Mouse (Mus musculus): Measurements from ENCODE around the gene Exoc2. TPM values are rescaled to one million over a fixed set of nuclear protein-coding genes. Genes with fewer than 3 reads are reported as not detected.
A peak's percentile ranks its signal among the peaks of the same experiment; 100 is the strongest.

Gene Exoc2
- total RNA-seq, 2 experiments from 2014 or later: 24.3 to 29.0 TPM

- no peak for DNase-seq (ENCODE audit: low spot score in 2 of 2)
These were observed 142.5 kb downstream of the Exoc2 start for GRCm38 (mm10) chr13:30831369-30831768.

GRCm38 (mm10) chr13:30826511-30826910 lies 147.4 kb downstream of the Exoc2 start:
- DNase-seq (ENCODE audit: low spot score in 2 of 2): no peak

DNA sequence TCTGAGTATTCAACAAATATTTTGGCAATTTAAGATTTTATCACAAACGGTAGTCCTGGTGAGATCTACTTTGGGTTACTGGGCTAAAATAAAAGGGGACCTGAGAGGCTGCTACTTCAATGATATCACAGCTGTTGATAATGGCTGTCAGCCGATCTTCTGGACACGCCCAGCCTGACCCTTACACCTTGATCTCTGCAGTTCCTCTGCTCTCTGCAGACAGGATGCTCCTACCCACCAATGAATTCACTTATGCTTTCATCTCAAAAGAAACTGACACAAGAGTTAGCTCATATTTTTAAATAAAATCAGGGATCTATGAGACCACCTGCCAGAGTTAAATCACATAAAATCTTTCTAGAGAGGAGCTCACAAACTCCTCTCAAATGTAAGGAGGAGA lies 149.0 kb downstream of the Exoc2 start:
- no peak for DNase-seq (ENCODE audit: low spot score in 2 of 2)

- DNase-seq (ENCODE audit: low spot score in 2 of 2): no peak
These were observed 153.3 kb downstream of the Exoc2 start for GRCm38 (mm10) chr13:30820555-30820954.

DNA sequence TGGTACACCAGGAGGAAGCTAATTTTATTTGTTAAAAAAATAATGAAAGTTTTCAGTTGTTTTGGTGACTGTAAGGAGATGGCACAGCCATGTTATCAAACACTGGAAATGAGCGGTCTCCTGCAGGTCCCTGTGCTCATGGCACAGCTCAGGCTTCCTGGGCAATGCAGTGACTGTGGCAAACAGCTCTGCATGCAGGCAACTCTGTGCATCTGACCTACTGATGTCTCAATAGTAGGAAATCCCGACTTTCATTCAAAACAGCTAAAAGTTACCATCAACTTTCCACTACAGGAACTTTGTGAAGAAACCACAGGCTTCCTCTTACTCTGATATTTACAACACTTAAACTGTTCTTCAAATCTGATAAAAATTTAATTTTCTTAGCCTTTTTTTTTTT lies 154.0 kb downstream of the Exoc2 start:
- no peak for DNase-seq (ENCODE audit: low spot score in 2 of 2)

GRCm38 (mm10) chr13:30817436-30817835 lies 156.5 kb downstream of the Exoc2 start:
- no peak for DNase-seq (ENCODE audit: low spot score in 2 of 2)

DNA sequence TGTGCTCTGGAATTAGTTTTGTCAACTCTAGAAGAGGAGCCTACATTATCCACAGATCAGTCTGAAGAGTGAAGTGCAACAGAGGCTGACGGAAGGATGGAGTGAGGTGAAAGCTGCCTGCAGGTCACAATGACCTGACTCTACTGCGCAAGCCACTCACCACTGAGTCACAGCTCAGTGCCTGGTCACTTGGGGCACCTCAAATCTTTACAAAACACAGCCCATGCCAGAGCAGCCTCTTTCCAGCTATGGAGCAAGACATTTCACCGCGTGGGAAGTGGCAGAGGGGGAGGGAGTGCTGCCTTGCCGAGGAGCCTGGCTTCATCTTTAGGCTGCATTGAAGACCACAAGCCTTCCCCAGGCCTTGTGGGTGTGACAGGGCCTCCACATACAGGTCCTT lies 159.6 kb downstream of the Exoc2 start:
- DNase-seq (ENCODE audit: low spot score in 2 of 2): no peak

DNA sequence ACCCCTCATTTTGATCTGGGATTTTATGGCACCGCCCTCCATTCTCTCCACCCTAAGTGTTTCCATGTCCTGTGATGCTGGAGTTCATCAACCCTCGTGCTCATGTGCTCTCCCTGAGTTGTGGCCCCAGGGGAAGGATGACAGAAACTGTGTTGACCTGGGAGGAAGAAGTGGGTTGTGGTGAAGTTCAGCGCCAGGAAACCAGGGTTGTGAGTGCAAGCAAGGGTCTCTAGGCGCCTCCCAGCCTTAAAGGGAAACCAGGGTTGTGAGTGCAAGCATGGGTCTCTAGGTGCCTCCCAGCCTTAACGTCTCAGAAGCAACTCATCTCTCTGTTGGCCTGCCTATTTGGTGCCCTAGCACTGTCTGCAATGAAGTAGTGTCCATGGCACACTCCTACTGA lies 160.4 kb downstream of the Exoc2 start:
- DNase-seq (ENCODE audit: low spot score in 2 of 2): no peak

DNA sequence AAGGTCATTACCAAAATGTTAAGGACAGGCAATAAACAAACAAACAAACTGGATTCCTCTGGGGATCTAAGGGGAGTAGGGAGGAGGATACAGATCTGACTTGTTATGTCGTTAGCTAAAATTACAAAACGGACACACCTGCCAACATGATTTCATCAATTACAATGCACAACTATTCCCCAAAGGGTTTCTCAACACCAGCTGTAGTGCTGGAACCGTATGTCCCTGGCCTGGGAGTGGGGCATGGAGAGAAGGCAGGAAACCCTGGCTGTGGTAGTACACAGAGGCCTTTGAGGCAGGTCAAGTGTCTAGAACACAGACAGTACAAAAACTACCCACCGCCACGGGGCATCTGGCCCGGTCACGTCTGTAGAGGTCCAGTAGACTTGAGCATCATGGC lies 164.7 kb downstream of the Exoc2 start:
- DNase-seq (ENCODE audit: low spot score in 2 of 2): no peak

GRCm38 (mm10) chr13:30802336-30802955 lies 171.4 kb downstream of the Exoc2 start:
- no peak for DNase-seq (ENCODE audit: low spot score in 2 of 2)

DNA sequence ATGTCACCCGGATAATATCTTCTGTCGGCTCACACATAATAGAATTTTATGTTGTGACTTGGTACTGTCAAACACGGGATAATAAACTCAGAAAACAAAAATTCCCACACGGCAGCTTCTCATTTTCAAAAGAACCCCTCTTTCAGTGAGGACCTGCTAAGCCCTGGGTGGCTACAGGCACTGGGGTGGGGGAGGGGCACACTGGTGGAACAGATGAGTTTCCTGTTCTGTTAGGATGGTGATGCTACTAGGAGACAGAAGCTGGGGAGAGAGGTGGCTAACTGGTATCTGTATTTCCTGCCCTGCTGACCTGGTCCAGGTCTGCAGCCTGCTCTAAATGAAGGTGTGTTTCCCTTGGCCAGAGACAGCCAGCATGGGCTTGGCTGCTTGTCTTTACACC lies 172.0 kb downstream of the Exoc2 start:
- DNase-seq (ENCODE audit: low spot score in 2 of 2): no peak

DNA sequence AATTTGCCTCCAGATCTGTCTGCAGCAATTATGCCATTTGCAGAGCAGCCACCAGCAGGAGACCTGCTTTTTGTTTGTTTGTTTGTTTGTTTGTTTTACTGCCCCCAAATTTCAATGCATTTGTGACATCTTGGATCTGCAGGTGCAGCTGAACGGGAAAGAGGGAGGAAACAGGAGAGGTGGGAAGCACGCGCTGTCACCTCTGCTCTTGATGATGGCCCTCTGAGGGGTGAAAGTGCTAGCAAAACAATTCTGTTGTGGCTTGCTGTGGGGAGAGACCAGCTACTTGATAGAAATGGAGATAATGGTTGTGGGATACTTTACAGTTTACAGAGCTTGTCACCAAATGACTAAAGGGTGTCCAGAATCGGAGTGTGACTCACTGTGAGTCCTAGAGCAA lies 177.9 kb downstream of the Exoc2 start:
- DNase-seq (ENCODE audit: low spot score in 2 of 2): no peak

DNA sequence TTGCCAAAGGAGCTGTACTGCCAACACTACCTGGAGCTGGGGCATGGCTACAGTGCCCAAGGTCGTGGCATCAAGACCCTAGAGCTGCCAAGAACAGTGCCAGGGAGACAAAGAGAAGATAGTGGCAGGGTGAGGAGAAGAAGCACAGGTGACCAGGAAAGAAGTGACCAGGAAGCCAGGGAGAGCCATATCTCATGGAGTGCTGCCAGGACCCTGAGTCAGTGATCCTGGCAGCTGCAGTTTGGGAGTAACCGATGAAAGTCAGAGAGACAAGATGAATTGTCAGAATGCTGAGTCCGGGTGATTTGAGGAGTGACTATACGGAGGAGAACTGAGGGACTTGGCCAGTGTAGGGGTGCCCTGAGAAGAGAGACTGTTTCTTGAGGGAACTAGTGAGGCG lies 180.3 kb downstream of the Exoc2 start:
- DNase-seq (ENCODE audit: low spot score in 2 of 2): peak in 1 of 2 experiments; percentile 31

DNA sequence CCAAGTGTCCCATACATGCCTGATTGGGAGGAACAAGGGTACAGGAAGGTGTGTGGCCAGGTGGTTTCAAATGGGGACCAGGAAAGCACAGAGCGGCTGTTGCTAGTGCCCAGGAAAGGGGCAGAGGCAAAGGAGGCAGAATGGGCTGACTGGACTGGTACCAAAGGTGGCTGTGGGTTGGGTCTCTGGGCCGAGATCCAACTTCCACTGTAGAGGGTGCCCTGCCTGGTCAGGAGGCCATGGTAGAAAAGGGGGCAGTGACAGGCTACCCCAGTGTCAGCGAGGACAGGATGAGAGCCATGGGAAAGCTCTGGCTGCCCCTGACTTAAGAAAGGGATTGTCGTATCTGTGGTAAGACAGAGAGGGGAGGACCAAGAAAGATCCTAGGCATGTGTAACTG lies 180.7 kb downstream of the Exoc2 start:
- DNase-seq (ENCODE audit: low spot score in 2 of 2): no peak

- DNase-seq (ENCODE audit: low spot score in 2 of 2): no peak
These were observed 181.2 kb downstream of the Exoc2 start for GRCm38 (mm10) chr13:30792741-30793140.

DNA sequence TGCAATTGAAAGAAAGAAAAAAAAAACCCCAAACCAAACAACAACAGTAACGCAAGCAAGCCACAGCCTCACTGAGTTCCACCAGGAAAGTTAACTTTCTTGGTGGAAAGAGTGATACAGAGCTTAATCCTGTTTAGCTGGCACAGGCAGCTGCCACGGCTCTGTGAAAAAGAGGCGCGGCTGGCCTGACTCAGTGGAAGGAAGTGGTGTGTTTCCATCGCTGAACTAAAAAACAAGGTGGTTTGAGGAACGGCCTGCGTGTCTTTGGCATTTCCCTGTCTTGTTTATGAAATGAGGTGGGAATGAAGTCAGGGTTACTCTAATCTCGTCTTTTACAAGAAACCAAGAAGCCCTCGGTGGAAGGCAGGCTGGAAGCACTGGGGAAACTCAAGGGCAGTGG lies 181.6 kb downstream of the Exoc2 start:
- DNase-seq (ENCODE audit: low spot score in 2 of 2): no peak

DNA sequence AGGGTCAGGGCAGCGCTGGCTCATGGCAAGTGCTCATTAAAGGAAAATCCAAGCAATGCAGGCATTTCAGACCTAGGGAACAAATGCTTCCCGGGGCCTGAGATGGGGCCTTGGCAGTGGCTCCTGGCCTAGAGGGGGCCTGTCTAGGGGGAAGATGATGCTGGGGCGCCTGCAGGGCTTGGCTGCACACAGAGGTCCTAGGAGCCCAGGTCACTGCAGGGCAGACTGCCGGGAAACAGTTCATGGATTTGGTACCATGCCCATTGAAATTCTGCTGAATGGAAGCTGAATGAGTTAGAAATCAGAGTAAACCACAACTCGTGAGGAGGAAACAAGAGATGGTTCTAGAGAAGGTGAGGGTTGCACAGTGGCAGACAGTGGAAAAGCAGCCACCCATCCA lies 183.9 kb downstream of the Exoc2 start:
- DNase-seq (ENCODE audit: low spot score in 2 of 2): no peak

DNA sequence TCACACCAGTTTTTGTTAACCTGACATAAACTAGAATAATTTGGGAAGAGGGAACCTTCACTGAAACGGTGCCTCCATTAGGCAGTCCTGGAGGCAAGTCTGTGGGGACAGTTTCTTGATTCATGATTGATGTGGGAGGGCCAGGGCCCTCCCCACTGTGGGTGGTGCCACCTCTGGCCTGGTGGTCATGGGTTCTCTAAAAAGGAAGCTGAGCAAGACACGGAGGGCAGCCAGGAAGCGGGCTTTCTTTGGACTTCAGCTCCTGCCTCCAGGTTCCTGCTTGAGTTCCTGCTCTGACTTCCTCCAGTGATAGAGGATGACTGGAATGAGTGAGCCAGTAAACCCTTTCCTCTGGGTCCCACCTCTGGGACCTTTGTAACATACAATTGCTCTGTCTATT lies 185.5 kb downstream of the Exoc2 start:
- no peak for DNase-seq (ENCODE audit: low spot score in 2 of 2)

DNA sequence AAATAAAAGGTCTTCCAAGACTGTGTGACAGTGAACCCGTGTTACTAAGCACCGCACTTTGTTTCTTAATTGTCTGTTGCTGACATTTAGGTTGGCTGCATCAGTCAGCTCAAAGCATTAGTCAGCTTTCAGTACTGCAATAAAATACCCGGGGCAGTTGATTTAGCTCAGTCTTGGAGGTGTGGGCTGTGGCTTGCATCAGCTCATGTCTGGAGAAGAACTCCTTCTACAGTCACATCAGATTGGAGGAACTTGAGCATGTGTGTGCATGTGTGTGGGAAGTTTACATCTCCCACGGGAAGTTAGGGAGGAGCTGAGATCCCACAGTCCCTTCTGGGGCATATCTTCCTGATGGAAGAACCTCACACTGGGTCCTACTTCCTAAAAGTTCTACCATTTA lies 185.9 kb downstream of the Exoc2 start:
- DNase-seq (ENCODE audit: low spot score in 2 of 2): no peak

GRCm38 (mm10) chr13:30787556-30787955 lies 186.3 kb downstream of the Exoc2 start:
- DNase-seq (ENCODE audit: low spot score in 2 of 2): no peak

GRCm38 (mm10) chr13:30787036-30787320 lies 186.9 kb downstream of the Exoc2 start:
- no peak for DNase-seq (ENCODE audit: low spot score in 2 of 2)

DNA sequence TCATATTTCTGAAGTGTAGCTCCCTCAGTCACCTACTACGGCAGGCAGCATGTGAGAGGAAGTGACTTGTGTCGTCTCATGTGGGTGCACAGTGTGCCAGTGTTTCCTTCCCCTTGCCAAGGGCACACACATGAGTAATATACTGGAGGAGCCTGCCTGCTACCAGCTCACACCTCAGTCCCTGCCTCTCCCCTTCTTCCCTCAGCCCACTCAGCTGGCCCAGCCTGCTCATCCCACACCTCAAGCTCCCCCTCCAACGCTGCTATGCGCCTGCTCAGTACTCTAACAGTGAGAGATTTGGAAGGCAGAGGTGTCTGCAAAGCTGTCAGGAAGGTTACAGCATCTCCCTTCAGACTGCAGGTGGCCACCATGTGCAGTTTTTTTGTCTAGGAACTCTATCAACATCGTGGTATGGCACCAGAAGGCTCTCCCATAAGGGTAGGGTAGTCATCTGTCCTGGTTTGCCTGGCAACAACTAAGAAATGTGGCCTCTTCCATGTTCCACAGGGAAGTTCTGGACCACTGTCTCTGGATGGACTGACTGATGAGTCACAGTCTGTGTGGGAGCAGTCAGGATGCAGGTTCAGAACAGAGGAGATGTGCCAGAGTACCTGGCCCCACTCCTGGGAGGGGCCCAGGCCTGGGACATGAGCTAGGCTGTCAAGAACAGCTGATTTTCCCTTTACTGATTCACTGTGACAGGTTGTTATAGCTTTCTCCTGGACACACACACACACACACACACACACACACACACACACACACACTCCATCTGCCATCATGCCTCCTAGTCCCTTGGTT lies 187.5 kb downstream of the Exoc2 start:
- no peak for DNase-seq (ENCODE audit: low spot score in 2 of 2)

GRCm38 (mm10) chr13:30785423-30786040 lies 188.4 kb downstream of the Exoc2 start:
- DNase-seq (ENCODE audit: low spot score in 2 of 2): no peak

Data from adrenal gland, adult 18-20 months (tissue).